Mouse (Mus musculus) left cerebral cortex, adult 2 months (tissue): ENCODE measurements around the gene Rassf3. TPM values are rescaled to one million over a fixed set of nuclear protein-coding genes. Genes with fewer than 3 reads are reported as not detected.

Experiments
- DNase-seq, 2 experiments: peaks; one replicate each; pipeline ENCODE4 v3.0.0; 2021 to 2022; ENCODE audit warnings: low spot score in 2 of 2, mixed read lengths in 1 of 2; ENCODE audit errors: extremely low spot score in 1 of 2
- H3K27ac ChIP-seq: fragments of 200-600 bp; 2 replicates; pipeline ENCODE4 v1.8.1; 2022
- H3K4me3 ChIP-seq: fragments of 200-600 bp; 2 replicates; pipeline ENCODE4 v1.8.1; 2022
- CTCF ChIP-seq: fragments of 200-600 bp; IDR thresholded peaks from 2 replicates; pipeline ENCODE4 v1.8.1; 2022; ENCODE audit warnings: antibody characterized with exemption, mild to moderate bottlenecking, moderate library complexity
- intact Hi-C: fragments of 180-260 bp; cut with DNase I; formaldehyde crosslinking; loops from one replicate; pipeline ENCODE4 v1.15.1; 2025
- long read RNA-seq, 2 experiments: library from polyadenylated mRNA; stranded (forward); transcript quantifications; one replicate each; pipeline ENCODE4 v2.0.0; 2021; ENCODE audit warnings: borderline mapping rate in 2 of 2
- total RNA-seq, 2 experiments: library from RNA; stranded (reverse); gene quantifications; 2 replicates each; pipeline ENCODE4 v1.2.3; 2021

The Rassf3 gene
- total RNA-seq = 10 to 100 TPM; 39.4 to 40.1 TPM
- long read RNA-seq, experiment 1, transcript Rassf3-201 (5 exons, 3,522 nt) = major isoform, 62 of 65 reads
- long read RNA-seq, experiment 1, partial matches to known transcripts = 2 of 65 reads
- long read RNA-seq, experiment 1, other reads (novel, unspliced or antisense) = 1 of 65 reads
- long read RNA-seq, experiment 2, transcript Rassf3-201 (5 exons, 3,522 nt) = major isoform, 54 of 57 reads
- long read RNA-seq, experiment 2, partial matches to known transcripts = 2 of 57 reads
- long read RNA-seq, experiment 2, other reads (novel, unspliced or antisense) = 1 of 57 reads

DNA sequence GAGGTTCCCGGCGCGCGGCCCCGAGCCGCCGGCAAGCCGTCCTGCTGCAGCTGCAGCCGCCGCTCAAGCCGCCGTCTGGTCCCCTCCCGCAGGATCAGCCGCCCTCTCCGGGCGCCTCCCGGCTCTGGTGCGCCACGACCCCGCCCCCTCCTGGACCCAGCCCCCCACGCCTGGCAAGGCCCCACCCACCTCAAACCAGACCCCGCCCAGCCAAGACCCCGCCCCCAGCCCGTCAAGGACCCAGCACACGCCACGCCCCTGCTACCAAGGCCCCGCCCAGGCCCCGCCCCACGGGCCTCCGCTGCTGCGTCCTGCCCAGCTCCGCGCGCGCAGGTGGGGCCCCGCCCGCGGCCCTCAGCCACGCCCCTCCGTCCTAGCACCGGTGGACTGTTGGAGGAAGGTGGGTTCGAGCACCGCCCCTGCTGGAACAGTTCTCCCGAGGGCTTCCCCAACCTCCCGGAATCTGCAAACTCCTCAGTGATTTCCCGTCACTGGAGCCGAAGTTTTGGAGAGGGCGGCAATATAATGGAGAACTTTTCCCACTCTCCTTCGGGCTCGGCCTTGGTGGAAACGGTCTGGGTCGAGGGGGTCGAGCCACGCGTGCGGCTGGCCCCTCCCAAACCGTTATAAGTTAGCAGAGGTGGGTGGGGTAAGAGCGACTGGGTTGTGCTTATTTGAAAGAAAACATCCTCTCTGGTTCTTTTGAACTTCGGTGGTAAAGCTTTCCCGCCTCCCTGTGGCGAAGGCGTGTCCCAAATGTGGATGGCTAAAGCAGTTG is at the start of gene Rassf3:
Gene Rassf3 (minus strand): TSS at position 158 of the 778 bp plus-strand sequence.
- DNase-seq = peak; percentile 82 to 86
- peak within 1 kb of the TSS; percentile 78 for H3K27ac ChIP-seq
- peak within 1 kb of the TSS; percentile 72 for H3K4me3 ChIP-seq
- peak; percentile 37 for TF ChIP-seq CTCF
- intact Hi-C loops = loop anchor here (10.0 kb wide), 1 partner anchor 172 kb away; no protein-coding TSS in a partner anchor

DNA sequence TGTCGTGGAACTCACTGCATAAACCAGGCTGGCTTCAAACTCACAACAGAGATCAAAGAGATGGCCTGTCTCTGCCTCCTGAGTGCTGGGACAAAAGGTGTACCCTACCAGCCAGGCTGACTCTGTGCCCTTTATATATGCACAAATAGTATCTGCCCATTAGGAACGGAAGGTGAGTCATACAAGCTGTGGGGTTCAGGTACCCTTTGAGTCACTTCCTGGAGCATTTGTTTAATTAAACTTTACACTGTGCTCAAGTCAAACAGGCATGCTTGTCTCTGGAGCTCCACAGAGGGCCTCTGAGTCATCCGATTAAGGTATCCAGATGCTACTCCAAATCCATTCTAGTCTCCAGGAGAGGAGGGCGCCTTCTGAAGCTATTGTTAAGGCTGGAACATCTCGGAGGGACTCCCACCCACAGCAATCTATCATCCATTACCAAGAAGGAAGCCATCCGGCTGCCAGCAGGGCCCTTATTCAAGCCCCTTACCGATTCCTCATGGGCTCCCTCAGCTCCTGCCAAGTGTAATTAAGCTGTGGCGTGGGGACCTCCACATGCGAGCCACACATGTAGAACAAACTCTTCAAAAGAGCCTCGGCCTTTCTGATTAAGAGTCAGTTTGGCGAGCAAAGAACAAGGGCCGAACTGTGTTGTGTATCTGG is 44.9 kb upstream of the Rassf3 start:
- no peak overlapping the region for H3K4me3 ChIP-seq
- intact Hi-C loops = no loop called here
- no peak overlapping the region for H3K27ac ChIP-seq
- no peak for TF ChIP-seq CTCF
- DNase-seq = no peak

DNA sequence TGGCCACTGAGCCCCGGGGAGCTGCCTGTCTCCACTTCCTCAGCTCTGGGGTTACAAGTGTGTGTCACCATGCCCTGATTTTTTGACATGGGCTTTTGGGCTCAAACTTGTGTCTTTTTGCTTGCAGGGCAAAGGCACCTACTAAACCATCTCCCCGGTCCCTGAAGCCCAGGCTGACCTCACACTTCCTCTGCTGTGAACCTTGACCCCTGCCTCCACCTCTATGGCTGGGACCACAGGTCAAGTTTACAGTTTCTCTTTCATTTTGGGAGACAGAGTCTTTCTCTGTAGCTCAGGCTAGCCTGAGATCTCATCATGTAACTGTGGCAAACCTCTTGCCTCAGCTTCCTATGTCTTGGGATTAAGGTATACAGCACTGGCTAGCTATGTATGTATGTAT is 43.6 kb upstream of the Rassf3 start:
- no peak overlapping the region for H3K27ac ChIP-seq
- H3K4me3 ChIP-seq = no peak overlapping the region
- no peak for TF ChIP-seq CTCF
- no peak for DNase-seq
- intact Hi-C loops = no loop called here

DNA sequence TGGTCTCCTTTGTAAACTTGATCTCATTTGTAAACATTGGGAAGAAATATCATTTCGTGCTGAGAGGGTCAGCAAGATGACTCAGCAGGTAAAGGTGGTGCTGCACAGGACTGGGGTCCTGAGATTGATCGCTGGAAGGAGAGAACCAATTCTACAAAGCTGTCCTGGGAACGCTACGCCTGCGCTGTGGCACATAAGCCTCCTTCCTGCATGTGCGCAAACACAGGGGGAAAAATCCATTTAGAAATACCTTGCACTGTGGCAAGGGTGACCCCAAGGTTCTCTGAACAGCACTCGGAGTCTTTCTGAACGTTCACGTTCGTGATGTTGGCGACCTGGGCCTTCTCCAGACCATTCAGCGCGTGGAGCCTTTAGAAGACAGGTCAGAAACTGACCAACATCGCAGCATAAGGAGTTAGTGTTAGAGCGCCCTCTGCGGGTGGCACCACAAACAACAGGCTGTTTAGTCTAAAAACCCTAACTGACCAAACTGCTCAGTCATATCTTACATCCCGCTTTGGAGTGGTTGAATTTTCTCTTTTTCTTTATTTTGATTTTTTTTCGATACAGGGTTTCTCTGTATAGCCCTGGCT is 40.0 kb upstream of the Rassf3 start:
- peak; percentile 94 for TF ChIP-seq CTCF
- intact Hi-C loops = loop anchor here (1.0 kb wide), 1 partner anchor 106 kb away; no protein-coding TSS in a partner anchor
- Histone ChIP-seq H3K4me3 (no peak overlapping the region), H3K27ac (no peak overlapping the region)
- DNase-seq = peak; percentile 70 to 86

DNA sequence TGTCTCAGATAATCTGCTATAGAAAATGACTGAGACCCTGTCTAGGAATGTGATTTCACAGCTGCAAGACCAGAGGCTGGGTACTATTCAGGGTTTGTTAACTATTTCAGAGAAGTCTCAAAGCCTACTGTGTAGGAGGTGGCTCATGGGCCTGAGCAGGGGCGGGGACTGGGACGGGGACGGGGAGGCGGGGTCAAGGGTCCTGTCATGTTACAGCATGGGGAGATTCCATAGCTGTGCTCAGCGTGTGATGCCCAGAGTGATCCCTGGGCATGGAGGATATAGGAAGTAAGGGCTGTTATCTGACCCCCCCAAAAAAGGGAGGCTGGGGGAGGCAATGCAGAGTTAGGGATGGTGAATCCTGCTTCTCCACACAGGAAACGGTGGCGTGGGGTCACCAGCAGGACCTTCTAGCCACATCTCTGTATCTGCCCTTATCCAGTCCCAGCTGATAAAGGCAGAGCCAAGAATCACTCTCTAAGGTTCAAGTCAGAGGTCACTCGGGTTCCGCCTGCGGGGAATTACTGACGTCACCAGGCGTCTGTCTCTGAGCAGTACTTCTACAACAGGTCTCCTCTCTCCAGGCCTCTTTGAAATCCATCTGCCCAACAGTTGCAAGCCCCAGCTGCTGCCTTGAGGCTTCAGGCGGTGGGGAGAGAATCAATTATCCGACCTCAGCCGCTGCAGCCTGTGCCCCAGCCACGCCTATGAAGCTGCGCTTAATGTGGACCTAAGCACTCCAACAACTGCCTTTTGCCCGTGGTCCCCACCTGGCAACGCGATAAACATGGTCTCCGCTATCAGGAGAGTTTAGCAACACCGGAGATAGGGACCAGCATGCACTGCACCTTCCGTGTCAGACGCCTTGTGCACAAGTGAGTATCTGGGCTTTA is 33.9 kb upstream of the Rassf3 start:
- intact Hi-C loops = loop anchor here (5.0 kb wide), 2 partner anchors 38 to 83 kb away; no protein-coding TSS in a partner anchor
- no peak for TF ChIP-seq CTCF
- Histone ChIP-seq H3K4me3 (no peak overlapping the region), H3K27ac (no peak overlapping the region)
- no peak for DNase-seq

DNA sequence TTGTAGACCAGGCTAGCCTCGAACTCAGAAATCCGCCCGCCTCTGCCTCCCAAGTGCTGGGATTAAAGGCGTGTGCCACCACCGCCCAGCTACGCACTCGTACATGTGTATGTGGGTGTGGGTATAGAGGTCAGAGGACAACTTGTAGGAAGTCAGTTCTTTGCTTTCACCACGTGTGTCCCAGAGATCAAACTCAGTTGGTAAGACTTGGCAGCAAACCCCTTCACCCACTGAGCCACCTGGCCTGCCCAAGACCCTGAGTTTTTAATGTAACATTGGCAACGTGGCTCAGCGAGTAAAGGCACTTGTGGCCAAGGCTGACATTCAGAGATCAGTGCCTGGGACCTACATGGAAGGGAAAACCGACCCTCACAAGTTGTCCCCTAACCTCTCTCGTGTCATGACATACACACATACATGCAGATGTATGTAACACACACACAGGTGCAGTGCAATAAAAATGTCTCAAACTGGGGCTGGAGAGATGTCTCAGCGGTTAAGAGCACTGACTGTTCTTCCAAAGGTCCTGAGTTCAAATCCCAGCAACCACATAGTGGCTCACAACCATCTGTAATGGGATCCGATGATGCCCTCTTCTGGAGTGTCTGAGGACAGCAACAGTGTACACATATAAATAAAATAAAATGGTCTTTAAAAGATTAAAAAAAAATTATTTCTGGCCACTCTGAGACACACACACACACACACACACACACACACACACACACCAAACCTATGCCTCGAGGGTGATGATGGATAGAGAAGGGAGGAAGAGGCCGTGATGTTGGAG is 31.8 kb upstream of the Rassf3 start:
- Histone ChIP-seq H3K4me3 (no peak overlapping the region), H3K27ac (no peak overlapping the region)
- intact Hi-C loops = loop anchor here (2.0 to 5.0 kb wide), 3 partner anchors 36 to 99 kb away; no protein-coding TSS in a partner anchor
- DNase-seq = no peak
- peak; percentile 45 for TF ChIP-seq CTCF

DNA sequence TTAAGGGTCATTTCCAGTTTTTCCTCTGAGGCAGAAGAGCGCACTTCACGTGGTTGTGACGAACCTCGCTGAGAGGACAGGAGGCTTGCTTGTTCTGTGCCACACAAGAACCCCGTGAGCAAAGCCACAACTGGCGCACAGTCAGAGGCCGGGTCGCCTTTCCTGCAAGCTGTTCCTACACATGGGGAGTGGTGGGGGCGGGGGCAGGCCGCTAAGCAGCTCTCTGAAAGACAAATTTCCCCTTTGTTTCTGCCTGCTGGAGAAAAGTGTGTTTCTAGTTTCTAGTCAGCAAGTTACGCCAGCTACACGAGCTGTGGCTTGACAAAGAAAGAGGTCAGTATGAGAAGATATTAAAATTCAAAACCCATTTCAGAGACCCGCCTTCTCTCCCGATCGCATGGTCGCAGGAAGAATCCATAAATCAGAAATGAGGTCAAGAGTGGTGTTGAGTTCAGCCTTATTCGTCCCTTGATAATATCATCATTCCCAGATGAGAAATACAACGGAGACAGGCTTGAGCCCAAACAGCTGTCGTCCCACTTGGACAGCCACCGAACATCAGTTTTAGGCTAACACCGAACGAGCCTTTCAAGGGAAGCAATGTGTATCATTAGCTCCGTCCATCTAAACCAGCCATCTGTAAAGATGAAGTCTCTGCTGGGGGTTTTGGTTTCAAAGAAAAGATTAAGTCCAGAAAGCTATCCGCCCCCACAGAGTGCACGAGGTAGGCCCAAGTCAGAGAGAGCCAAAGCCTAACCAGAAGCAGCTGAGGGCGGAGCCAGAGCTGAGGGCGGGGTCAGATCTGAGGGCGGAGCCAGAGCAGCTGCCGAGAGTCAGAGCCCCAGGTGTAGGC is 30.8 kb upstream of the Rassf3 start:
- intact Hi-C loops = loop anchor here (2.0 to 5.0 kb wide), 3 partner anchors 35 to 98 kb away; no protein-coding TSS in a partner anchor
- no peak overlapping the region for H3K4me3 ChIP-seq
- no peak for TF ChIP-seq CTCF
- 0 out of 2 replicates have a peak overlapping the region, but pooled peaks have one; percentile 15 for H3K27ac ChIP-seq
- DNase-seq = peak; percentile 39 to 46

DNA sequence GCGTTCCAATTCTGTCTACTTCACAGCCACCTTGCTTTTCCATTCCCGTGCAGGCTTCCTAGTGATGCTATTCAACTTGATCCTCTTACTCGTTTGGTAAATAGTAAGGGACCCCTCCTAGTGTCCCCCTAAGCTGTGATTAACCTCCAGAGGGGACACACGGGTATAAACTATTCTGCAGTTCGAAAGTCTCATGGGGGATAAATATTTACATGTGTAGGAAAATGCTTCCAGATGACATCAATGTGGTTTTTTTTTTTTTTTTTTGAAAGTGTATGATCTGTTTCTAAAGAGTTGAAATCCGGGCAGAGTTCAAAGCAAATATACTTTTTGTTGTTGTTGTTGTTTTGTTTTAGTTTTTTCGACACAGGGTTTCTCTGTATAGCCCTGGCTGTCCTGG is 29.8 kb upstream of the Rassf3 start:
- peak overlapping the region; percentile 53 for H3K4me3 ChIP-seq
- peak overlapping the region; percentile 91 for H3K27ac ChIP-seq
- TF ChIP-seq CTCF = no peak
- DNase-seq = no peak
- intact Hi-C loops = loop anchor here (2.0 to 5.0 kb wide), 3 partner anchors 34 to 97 kb away; no protein-coding TSS in a partner anchor
